Mouse (Mus musculus) splenic B cell, adult 2 months (primary cell): Measurements from ENCODE around the gene Nup214.

Experiments
- DNase-seq: peaks from one replicate; pipeline ENCODE4 v3.0.0-alpha.2; 2011; ENCODE audit warnings: low read depth, low spot score
- H3K27me3 ChIP-seq: 2 replicates; pipeline ENCODE4 v1.6.1; 2012; ENCODE audit warnings: mild to moderate bottlenecking, low read length, moderate library complexity, mixed read lengths; ENCODE audit not compliant: control insufficient read depth, poor library complexity, insufficient read depth, severe bottlenecking
- H3K36me3 ChIP-seq: 2 replicates; pipeline ENCODE4 v1.6.1; 2012; ENCODE audit warnings: mild to moderate bottlenecking, low read length, moderate library complexity, mixed read lengths; ENCODE audit not compliant: control insufficient read depth, poor library complexity, insufficient read depth, severe bottlenecking

The Nup214 gene

DNA sequence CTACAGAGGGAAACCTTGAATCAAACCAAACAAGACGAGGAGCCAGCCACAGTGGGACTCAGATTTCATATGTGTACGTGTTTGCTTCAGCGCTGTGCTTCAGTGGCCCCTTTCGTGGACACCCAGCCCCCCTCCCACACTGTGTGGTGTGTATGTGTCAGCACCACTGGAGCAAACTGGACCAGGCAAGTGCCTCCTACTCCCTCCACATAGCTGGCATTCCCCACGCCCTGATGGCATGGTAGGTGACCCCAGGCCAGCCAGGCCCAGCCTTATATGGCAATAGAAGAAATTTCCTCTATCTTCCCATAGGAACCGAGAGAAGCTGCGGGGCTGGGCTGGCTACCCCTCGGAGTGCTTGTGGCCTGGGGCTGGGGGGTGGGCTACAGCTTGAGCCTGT, 20.5 kb upstream of the Nup214 start:
- Histone ChIP-seq H3K27me3 (no peaks in the 10 kb centered on the region), H3K36me3 (no peaks in the 10 kb centered on the region)
- no peak for DNase-seq

DNA sequence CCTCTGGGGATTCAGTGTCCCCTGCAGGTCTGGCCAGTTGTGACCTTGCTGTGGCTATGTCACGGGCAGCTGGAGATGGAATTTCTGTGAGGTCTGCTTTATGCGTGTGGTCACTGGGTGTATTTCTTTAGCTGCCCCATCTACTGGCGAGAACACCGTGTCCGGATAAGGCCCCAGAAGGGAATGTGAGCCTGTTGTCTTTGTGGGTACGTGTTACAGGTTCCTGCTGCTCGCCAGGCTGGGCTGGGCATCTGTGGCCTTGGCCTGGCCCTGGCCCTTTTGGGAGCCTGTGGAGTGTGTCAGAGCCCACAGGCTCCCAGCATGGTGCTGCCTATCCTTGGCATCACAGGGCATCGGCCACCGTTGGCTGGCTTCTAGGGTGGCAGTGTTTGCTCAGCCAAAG, 19.5 kb upstream of the Nup214 start:
- no peaks in the 10 kb centered on the region for H3K27me3 ChIP-seq
- DNase-seq, result no peak
- H3K36me3 ChIP-seq, result no peaks in the 10 kb centered on the region

DNA sequence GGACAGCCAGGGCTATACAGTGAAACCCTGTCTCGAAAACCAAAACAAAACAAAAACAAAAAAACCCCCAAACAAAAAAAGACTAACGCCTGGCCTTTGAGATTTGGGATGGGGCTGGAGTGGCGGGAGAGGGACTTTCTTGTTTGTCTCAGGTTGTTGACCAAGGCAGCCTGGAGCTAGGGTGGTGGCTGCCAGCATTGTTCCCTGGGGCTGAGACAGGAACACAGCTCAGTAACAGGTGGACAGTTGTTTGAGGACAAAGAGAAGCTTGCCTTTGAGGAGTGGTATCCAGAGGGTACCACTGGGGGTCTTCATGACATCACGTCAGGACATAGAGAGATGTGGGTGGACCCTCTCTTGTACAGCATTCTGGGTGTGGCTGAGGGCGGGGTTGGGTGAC, 18.6 kb upstream of the Nup214 start:
- Histone ChIP-seq H3K27me3 (no peaks in the 10 kb centered on the region), H3K36me3 (no peaks in the 10 kb centered on the region)
- DNase-seq, result no peak

DNA sequence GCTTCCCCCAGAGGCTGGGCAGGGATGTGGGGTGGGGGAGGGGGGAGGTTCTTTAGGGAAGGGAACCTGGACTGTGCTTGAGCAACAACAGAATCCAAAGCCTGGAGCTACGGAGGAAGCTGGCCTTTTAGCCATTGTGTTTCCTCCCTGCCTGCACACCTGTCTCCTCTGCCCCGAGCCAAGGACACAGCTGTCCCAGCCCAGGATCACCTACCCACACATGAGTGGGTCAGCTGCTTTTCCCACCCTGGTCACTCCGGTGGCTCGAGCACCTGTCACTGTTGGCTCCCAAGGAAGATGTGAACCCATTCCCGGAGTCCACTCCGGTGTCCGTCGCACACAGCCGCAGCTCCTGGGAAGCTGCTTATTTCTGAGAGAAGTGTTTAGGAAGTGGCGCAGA, 17.0 kb upstream of the Nup214 start:
- no peak for DNase-seq
- Histone ChIP-seq H3K27me3 (no peaks in the 10 kb centered on the region), H3K36me3 (no peaks in the 10 kb centered on the region)

- Histone ChIP-seq H3K27me3 (no peaks in the 10 kb centered on the region), H3K36me3 (no peaks in the 10 kb centered on the region)
- no peak for DNase-seq
Measured at GRCm38 (mm10) chr2:31960986-31961385, 13.2 kb upstream of the Nup214 start.

GRCm38 (mm10) chr2:31961791-31962222, 12.4 kb upstream of the Nup214 start:
- H3K36me3 ChIP-seq, result no peaks in the 10 kb centered on the region
- H3K27me3 ChIP-seq, result no peaks in the 10 kb centered on the region
- DNase-seq, result no peak

- no peaks in the 10 kb centered on the region for H3K27me3 ChIP-seq
- DNase-seq, result no peak
- no peaks in the 10 kb centered on the region for H3K36me3 ChIP-seq
Measured at GRCm38 (mm10) chr2:31962501-31963224, 11.6 kb upstream of the Nup214 start.

GRCm38 (mm10) chr2:31963491-31963890, 10.7 kb upstream of the Nup214 start:
- Histone ChIP-seq H3K36me3 (no peaks in the 10 kb centered on the region), H3K27me3 (no peaks in the 10 kb centered on the region)
- DNase-seq, result no peak

- Histone ChIP-seq H3K36me3 (no peaks in the 10 kb centered on the region), H3K27me3 (no peaks in the 10 kb centered on the region)
- DNase-seq, result no peak
Measured at GRCm38 (mm10) chr2:31964191-31964590, 10.0 kb upstream of the Nup214 start.

GRCm38 (mm10) chr2:31965110-31965509, 9.1 kb upstream of the Nup214 start:
- DNase-seq, result peak; percentile 70
- H3K36me3 ChIP-seq, result no peaks in the 10 kb centered on the region
- H3K27me3 ChIP-seq, result no peaks in the 10 kb centered on the region

DNA sequence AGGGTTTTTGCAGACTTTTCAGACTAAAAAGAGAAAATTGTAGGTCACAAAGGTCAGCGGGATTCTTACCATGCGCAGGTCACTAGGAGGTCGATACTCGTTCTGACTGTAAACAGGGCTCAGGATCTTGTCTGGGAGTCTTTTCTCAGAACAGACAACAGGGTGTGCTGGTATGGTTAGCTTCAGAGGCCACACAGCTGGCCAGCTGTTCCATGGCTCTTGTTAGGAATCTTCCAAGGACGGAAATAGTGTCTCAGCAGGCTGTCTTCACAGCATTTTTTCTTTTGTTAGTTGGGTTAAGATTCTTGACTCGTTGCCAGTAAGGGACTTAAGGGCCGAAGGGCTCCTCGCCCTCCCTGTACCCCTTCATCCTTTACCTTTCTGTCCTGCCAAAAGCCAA, 7.4 kb upstream of the Nup214 start:
- no peak for DNase-seq
- no peaks in the 10 kb centered on the region for H3K27me3 ChIP-seq
- H3K36me3 ChIP-seq, result no peaks in the 10 kb centered on the region

GRCm38 (mm10) chr2:31972589-31972988, 1.6 kb upstream of the Nup214 start:
- Histone ChIP-seq H3K36me3 (peaks cover 2% of the 10 kb centered on the region), H3K27me3 (no peaks in the 10 kb centered on the region)
- no peak for DNase-seq

GRCm38 (mm10) chr2:31974809-31975371, 654 bp downstream of the Nup214 start:
- Histone ChIP-seq H3K36me3 (peaks cover 8% of the 10 kb centered on the region), H3K27me3 (no peaks in the 10 kb centered on the region)
- no peak for DNase-seq

DNA sequence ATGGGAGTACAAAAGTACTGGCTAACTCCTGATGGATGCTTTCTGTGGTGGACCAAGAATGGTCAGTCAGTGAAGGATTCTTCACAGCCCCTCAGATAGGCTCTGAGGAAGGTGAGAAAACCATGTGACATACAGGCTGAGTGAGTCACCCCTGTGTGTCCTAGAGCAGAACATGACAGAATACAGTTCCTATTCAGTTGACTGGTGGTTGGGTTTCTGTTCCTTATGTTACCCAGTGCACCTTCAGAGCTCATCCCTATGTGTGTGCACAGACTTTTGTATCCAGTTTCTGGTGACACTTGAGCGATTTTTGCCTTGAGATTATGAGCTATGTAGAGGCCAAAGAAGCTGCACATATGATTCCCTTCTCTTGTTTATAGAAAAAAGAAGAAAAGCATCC, 13.5 kb downstream of the Nup214 start:
- peak; percentile 46 for DNase-seq
- peaks cover 15% of the 10 kb centered on the region for H3K36me3 ChIP-seq

DNA sequence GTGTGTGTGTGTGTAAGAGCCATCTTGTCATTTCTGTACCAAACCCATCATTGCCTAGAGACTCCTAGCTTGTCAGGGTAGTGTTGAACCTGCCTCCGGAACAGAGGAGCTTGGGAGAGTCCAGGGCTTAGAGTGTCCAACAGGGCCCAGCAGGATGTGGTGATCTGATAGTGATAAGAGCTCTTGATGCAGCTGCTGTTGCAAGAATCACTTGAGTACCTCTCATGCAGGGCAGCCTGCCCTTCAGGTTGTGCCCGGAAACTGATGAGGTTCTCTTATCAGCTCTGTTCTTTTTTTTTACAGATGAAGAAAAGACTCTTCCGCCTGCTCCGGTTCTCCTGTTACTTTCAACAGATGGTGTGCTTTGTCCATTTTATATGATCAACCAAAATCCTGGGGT, 16.7 kb downstream of the Nup214 start:
- no peak for DNase-seq
- Histone ChIP-seq H3K36me3 (peaks cover 16% of the 10 kb centered on the region), H3K27me3 (no peaks in the 10 kb centered on the region)

More for the DNA sequence above, 13.5 kb downstream of the Nup214 start:
- H3K27me3 ChIP-seq, result no peaks in the 10 kb centered on the region

DNA sequence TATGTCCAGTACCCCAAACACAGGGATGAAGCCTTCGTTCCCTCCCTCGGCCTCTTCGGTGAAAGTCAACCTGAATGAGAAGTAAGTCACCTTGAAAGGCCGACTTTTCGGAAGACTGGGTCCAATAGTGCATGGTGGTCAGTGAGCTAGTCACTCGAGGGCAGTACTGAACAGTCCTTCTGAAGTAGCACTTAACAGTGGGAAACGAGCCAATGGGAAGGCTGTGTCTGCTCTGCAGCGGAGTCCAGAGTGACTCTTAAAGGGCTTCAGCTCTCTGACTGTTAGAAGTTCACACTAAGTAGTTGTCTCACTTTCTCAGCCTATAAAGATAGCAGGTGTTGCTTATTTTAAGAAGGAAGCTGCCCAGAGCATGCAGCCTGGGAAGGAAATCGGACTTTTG, 20.7 kb downstream of the Nup214 start:
- no peak for DNase-seq
- Histone ChIP-seq H3K36me3 (peaks cover 13% of the 10 kb centered on the region), H3K27me3 (no peaks in the 10 kb centered on the region)
